Mouse (Mus musculus) stomach, postnatal 0 days (tissue): ENCODE data around the gene Irak1bp1.

Experiments used
- CTCF ChIP-seq: IDR thresholded peaks from 2 replicates; pipeline ENCODE4 v1.5.1; 2016; ENCODE audit warnings: antibody characterized with exemption, low read depth, mild to moderate bottlenecking, moderate library complexity
- EP300 ChIP-seq: optimal IDR thresholded peaks from 2 replicates; pipeline ENCODE3; 2016; ENCODE audit warnings: antibody characterized with exemption

GRCm38 (mm10) chr9:82807129-82807528, 22.2 kb upstream of the Irak1bp1 start:
- no peak for TF ChIP-seq CTCF
- TF ChIP-seq EP300: no peak
